Mouse (Mus musculus): ENCODE data around the gene Pakap. TPM values are rescaled to one million over a fixed set of nuclear protein-coding genes. Genes with fewer than 3 reads are reported as not detected.

The Pakap gene
- polyA plus RNA-seq, 1 experiment from 2014 or later = 12.6 TPM

GRCm38 (mm10) chr4:57797548-57798285, 229.7 kb downstream of the Pakap start:
- no peak overlapping the region for H3K4me3 ChIP-seq (replicated peaks; ENCODE audit: low read length)
- no peaks in the 10 kb centered on the region for H3K27me3 ChIP-seq (ENCODE audit: control insufficient read depth, insufficient read depth, low read length)
- DNase-seq (ENCODE audit: low spot score) = no peak
- H3K4me2 ChIP-seq (replicated peaks) = no peak overlapping the region
- H3K9me3 ChIP-seq (ENCODE audit: control insufficient read depth, low read length) = no peaks in the 10 kb centered on the region
- H3K27ac ChIP-seq = no peak overlapping the region
- H3K9ac ChIP-seq = no peak overlapping the region
- ATAC-seq (ENCODE audit: low FRiP score) = no peak
- H3K4me1 ChIP-seq (replicated peaks; ENCODE audit: control insufficient read depth, insufficient read depth, low read length) = no peaks in the 10 kb centered on the region
- WGBS = 86% methylated on average over 9 of the region's 9 CpGs
- H3K36me3 ChIP-seq (replicated peaks; ENCODE audit: control insufficient read depth, insufficient read depth) = no peaks in the 10 kb centered on the region

- WGBS = 22% methylated on average over 10 of the region's 10 CpGs
- no peaks in the 10 kb centered on the region for H3K4me1 ChIP-seq (replicated peaks; ENCODE audit: control insufficient read depth, insufficient read depth, low read length)
- no peaks in the 10 kb centered on the region for H3K9me3 ChIP-seq (ENCODE audit: control insufficient read depth, low read length)
- no peak for DNase-seq (ENCODE audit: low spot score)
- H3K36me3 ChIP-seq (replicated peaks; ENCODE audit: control insufficient read depth, insufficient read depth) = no peaks in the 10 kb centered on the region
- no peak overlapping the region for H3K4me2 ChIP-seq (replicated peaks)
- no peaks in the 10 kb centered on the region for H3K27me3 ChIP-seq (ENCODE audit: control insufficient read depth, insufficient read depth, low read length)
- peak; percentile 43; the same call in 1 of the 2 replicates for ATAC-seq (ENCODE audit: low FRiP score)
- H3K9ac ChIP-seq = no peak overlapping the region
- H3K4me3 ChIP-seq (replicated peaks; ENCODE audit: low read length) = no peak overlapping the region
- H3K27ac ChIP-seq = no peak overlapping the region
These were observed 230.5 kb downstream of the Pakap start for GRCm38 (mm10) chr4:57798286-57799018.

- Histone ChIP-seq H3K27ac (no peak overlapping the region), H3K4me1 (replicated peaks; ENCODE audit: control insufficient read depth, insufficient read depth, low read length) (no peaks in the 10 kb centered on the region), H3K36me3 (replicated peaks; ENCODE audit: control insufficient read depth, insufficient read depth) (no peaks in the 10 kb centered on the region), H3K9ac (no peak overlapping the region), H3K4me3 (replicated peaks; ENCODE audit: low read length) (no peak overlapping the region), H3K4me2 (replicated peaks) (no peak overlapping the region), H3K9me3 (ENCODE audit: control insufficient read depth, low read length) (no peaks in the 10 kb centered on the region), H3K27me3 (ENCODE audit: control insufficient read depth, insufficient read depth, low read length) (no peaks in the 10 kb centered on the region)
- WGBS = 76% methylated on average over 1 of the region's 1 CpGs
- ATAC-seq (ENCODE audit: low FRiP score) = no peak
- no peak for DNase-seq (ENCODE audit: low spot score)
These were observed 231.3 kb downstream of the Pakap start for GRCm38 (mm10) chr4:57799297-57799696.

GRCm38 (mm10) chr4:57801239-57801638, 233.3 kb downstream of the Pakap start:
- Histone ChIP-seq H3K4me1 (replicated peaks; ENCODE audit: control insufficient read depth, insufficient read depth, low read length) (no peaks in the 10 kb centered on the region), H3K9me3 (ENCODE audit: control insufficient read depth, low read length) (no peaks in the 10 kb centered on the region), H3K9ac (no peak overlapping the region), H3K4me3 (replicated peaks; ENCODE audit: low read length) (no peak overlapping the region), H3K27me3 (ENCODE audit: control insufficient read depth, insufficient read depth, low read length) (no peaks in the 10 kb centered on the region), H3K36me3 (replicated peaks; ENCODE audit: control insufficient read depth, insufficient read depth) (no peaks in the 10 kb centered on the region), H3K27ac (no peak overlapping the region), H3K4me2 (replicated peaks) (no peak overlapping the region)
- DNase-seq (ENCODE audit: low spot score) (no peak), ATAC-seq (ENCODE audit: low FRiP score) (no peak)
- WGBS = 86% methylated on average over 7 of the region's 7 CpGs

GRCm38 (mm10) chr4:57801986-57802385, 234.0 kb downstream of the Pakap start:
- 92% methylated on average over 5 of the region's 5 CpGs for WGBS
- no peaks in the 10 kb centered on the region for H3K9me3 ChIP-seq (ENCODE audit: control insufficient read depth, low read length)
- H3K27ac ChIP-seq = no peak overlapping the region
- H3K36me3 ChIP-seq (replicated peaks; ENCODE audit: control insufficient read depth, insufficient read depth) = no peaks in the 10 kb centered on the region
- DNase-seq (ENCODE audit: low spot score) (no peak), ATAC-seq (ENCODE audit: low FRiP score) (no peak)
- H3K27me3 ChIP-seq (ENCODE audit: control insufficient read depth, insufficient read depth, low read length) = no peaks in the 10 kb centered on the region
- H3K9ac ChIP-seq = no peak overlapping the region
- H3K4me2 ChIP-seq (replicated peaks) = no peak overlapping the region
- H3K4me1 ChIP-seq (replicated peaks; ENCODE audit: control insufficient read depth, insufficient read depth, low read length) = no peaks in the 10 kb centered on the region
- no peak overlapping the region for H3K4me3 ChIP-seq (replicated peaks; ENCODE audit: low read length)

GRCm38 (mm10) chr4:57802411-57802810, 234.4 kb downstream of the Pakap start:
- no peak overlapping the region for H3K4me2 ChIP-seq (replicated peaks)
- H3K36me3 ChIP-seq (replicated peaks; ENCODE audit: control insufficient read depth, insufficient read depth) = no peaks in the 10 kb centered on the region
- no peak overlapping the region for H3K9ac ChIP-seq
- H3K9me3 ChIP-seq (ENCODE audit: control insufficient read depth, low read length) = no peaks in the 10 kb centered on the region
- ATAC-seq (ENCODE audit: low FRiP score) = no peak
- H3K4me1 ChIP-seq (replicated peaks; ENCODE audit: control insufficient read depth, insufficient read depth, low read length) = no peaks in the 10 kb centered on the region
- H3K27ac ChIP-seq = no peak overlapping the region
- no peak overlapping the region for H3K4me3 ChIP-seq (replicated peaks; ENCODE audit: low read length)
- H3K27me3 ChIP-seq (ENCODE audit: control insufficient read depth, insufficient read depth, low read length) = no peaks in the 10 kb centered on the region
- WGBS = 91% methylated on average over 3 of the region's 3 CpGs
- no peak for DNase-seq (ENCODE audit: low spot score)

GRCm38 (mm10) chr4:57804902-57805301, 236.9 kb downstream of the Pakap start:
- Histone ChIP-seq H3K4me3 (replicated peaks; ENCODE audit: low read length) (no peak overlapping the region), H3K27ac (no peak overlapping the region), H3K36me3 (replicated peaks; ENCODE audit: control insufficient read depth, insufficient read depth) (no peaks in the 10 kb centered on the region), H3K9me3 (ENCODE audit: control insufficient read depth, low read length) (no peaks in the 10 kb centered on the region), H3K9ac (no peak overlapping the region), H3K27me3 (ENCODE audit: control insufficient read depth, insufficient read depth, low read length) (no peaks in the 10 kb centered on the region), H3K4me1 (replicated peaks; ENCODE audit: control insufficient read depth, insufficient read depth, low read length) (no peaks in the 10 kb centered on the region), H3K4me2 (replicated peaks) (no peak overlapping the region)
- DNase-seq (ENCODE audit: low spot score) = no peak
- WGBS = 87% methylated on average over 6 of the region's 6 CpGs
- no peak for ATAC-seq (ENCODE audit: low FRiP score)

GRCm38 (mm10) chr4:57809449-57809848, 241.5 kb downstream of the Pakap start:
- Histone ChIP-seq H3K27ac (no peak overlapping the region), H3K4me3 (replicated peaks; ENCODE audit: low read length) (no peak overlapping the region), H3K9ac (no peak overlapping the region), H3K27me3 (ENCODE audit: control insufficient read depth, insufficient read depth, low read length) (no peaks in the 10 kb centered on the region), H3K9me3 (ENCODE audit: control insufficient read depth, low read length) (no peaks in the 10 kb centered on the region), H3K4me1 (replicated peaks; ENCODE audit: control insufficient read depth, insufficient read depth, low read length) (no peaks in the 10 kb centered on the region), H3K36me3 (replicated peaks; ENCODE audit: control insufficient read depth, insufficient read depth) (no peaks in the 10 kb centered on the region), H3K4me2 (replicated peaks) (no peak overlapping the region)
- ATAC-seq (ENCODE audit: low FRiP score) (no peak), DNase-seq (ENCODE audit: low spot score) (no peak)
- 87% methylated on average over 4 of the region's 4 CpGs for WGBS

GRCm38 (mm10) chr4:57812075-57812474, 244.1 kb downstream of the Pakap start:
- no peak for DNase-seq (ENCODE audit: low spot score)
- ATAC-seq (ENCODE audit: low FRiP score) = no peak
- 48% methylated on average over 1 of the region's 1 CpGs for WGBS
- no peaks in the 10 kb centered on the region for H3K4me1 ChIP-seq (replicated peaks; ENCODE audit: control insufficient read depth, insufficient read depth, low read length)
- no peak overlapping the region for H3K4me3 ChIP-seq (replicated peaks; ENCODE audit: low read length)
- no peaks in the 10 kb centered on the region for H3K27me3 ChIP-seq (ENCODE audit: control insufficient read depth, insufficient read depth, low read length)
- no peak overlapping the region for H3K4me2 ChIP-seq (replicated peaks)
- no peak overlapping the region for H3K27ac ChIP-seq
- no peak overlapping the region for H3K9ac ChIP-seq
- no peaks in the 10 kb centered on the region for H3K36me3 ChIP-seq (replicated peaks; ENCODE audit: control insufficient read depth, insufficient read depth)
- no peaks in the 10 kb centered on the region for H3K9me3 ChIP-seq (ENCODE audit: control insufficient read depth, low read length)

Measured in hindbrain, embryonic 14.5 days (tissue).